Mouse (Mus musculus) embryonic facial prominence, embryonic 12.5 days (tissue): ENCODE measurements around the gene Ncapd2. TPM values are rescaled to one million over a fixed set of nuclear protein-coding genes. Genes with fewer than 3 reads are reported as not detected.
A peak's percentile ranks its signal among the peaks of the same experiment; 100 is the strongest.

Experiments used
- ATAC-seq: fragments of 200-750 bp; cut with Nextera tagmentation; 2 replicates; pipeline ENCODE4 v1.8.0; 2017; ENCODE audit not compliant: insufficient number of reproducible peaks, insufficient read depth, low FRiP score, low TSS enrichment
- H3K27ac ChIP-seq: fragments of 300-500 bp; sonication (generic); 2 replicates; pipeline ENCODE4 v1.5.1; 2016; ENCODE audit warnings: mild to moderate bottlenecking
- H3K27me3 ChIP-seq: fragments of 300-500 bp; sonication (generic); 2 replicates; pipeline ENCODE4 v1.6.1; 2016; ENCODE audit warnings: mild to moderate bottlenecking, moderate library complexity
- H3K36me3 ChIP-seq: fragments of 300-500 bp; sonication (generic); 2 replicates; pipeline ENCODE4 v1.6.1; 2016; ENCODE audit warnings: mild to moderate bottlenecking
- H3K4me1 ChIP-seq: fragments of 300-500 bp; sonication (generic); 2 replicates; pipeline ENCODE4 v1.6.1; 2016
- H3K4me2 ChIP-seq: fragments of 300-500 bp; sonication (generic); replicated peaks from 2 replicates; pipeline ENCODE4 v1.6.1; 2016; ENCODE audit warnings: mild to moderate bottlenecking, moderate library complexity
- H3K4me3 ChIP-seq: fragments of 300-500 bp; sonication (generic); 2 replicates; pipeline ENCODE4 v1.5.1; 2016; ENCODE audit warnings: mild to moderate bottlenecking
- H3K9ac ChIP-seq: fragments of 300-500 bp; sonication (generic); 2 replicates; pipeline ENCODE4 v1.6.1; 2016; ENCODE audit warnings: mild to moderate bottlenecking, moderate library complexity
- H3K9me3 ChIP-seq: fragments of 300-500 bp; sonication (generic); 2 replicates; pipeline ENCODE4 v1.6.1; 2016; ENCODE audit warnings: mild to moderate bottlenecking, moderate library complexity
- WGBS: fragments of 180-500 bp; shearing (Covaris S2); methylation state at CpG from one replicate; pipeline ENCODE4 v1.1.7; 2016; 5-methylcytosine and 5-hydroxymethylcytosine counted together
- polyA plus RNA-seq: library from polyadenylated mRNA; unstranded; fragments of >200 nt; fragmentation: Nextera tagmentation; extraction: Ambion mirVana; gene quantifications from 2 replicates; pipeline ENCODE4 v1.2.1, GENCODE M21; 2016

Ncapd2 gene
- polyA plus RNA-seq, 1 experiment from 2014 or later: 191 TPM

GRCm38 (mm10) chr6:125182133-125182532 is 9.4 kb downstream of the Ncapd2 start:
- WGBS: 87% methylated on average over 5 of the region's 5 CpGs
- no peak overlapping the region for H3K4me3 ChIP-seq
- no peak for ATAC-seq

DNA sequence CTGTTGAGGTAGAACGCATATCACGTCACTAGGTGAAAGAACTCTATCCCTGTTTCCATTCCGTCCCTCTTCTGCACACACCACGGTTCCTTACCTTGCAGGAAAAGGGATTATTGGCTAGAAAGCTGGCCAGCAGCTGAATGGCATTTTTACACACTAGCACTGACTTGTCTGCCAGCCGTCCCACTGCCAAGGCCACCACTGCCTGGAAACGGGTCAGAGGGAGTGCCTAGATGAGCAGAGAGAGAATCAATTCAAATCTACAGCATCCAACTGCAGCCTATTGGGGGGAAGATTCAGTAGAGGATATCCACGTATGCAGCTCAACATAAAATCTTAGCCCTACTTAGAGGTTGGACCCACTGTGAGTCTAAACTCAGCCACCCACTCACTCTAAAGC is 11.9 kb downstream of the Ncapd2 start:
- ATAC-seq: no peak
- H3K27ac ChIP-seq: no peak overlapping the region
- 93% methylated on average over 7 of the region's 7 CpGs for WGBS

More at GRCm38 (mm10) chr6:125182133-125182532, 9.4 kb downstream of the Ncapd2 start:
- H3K36me3 ChIP-seq: peaks cover 91% of the 10 kb centered on the region
- no peaks in the 10 kb centered on the region for H3K27me3 ChIP-seq
- no peak overlapping the region for H3K9ac ChIP-seq
- H3K9me3 ChIP-seq: no peaks in the 10 kb centered on the region
- H3K4me1 ChIP-seq: no peaks in the 10 kb centered on the region
- no peak overlapping the region for H3K27ac ChIP-seq
- H3K4me2 ChIP-seq: no peak overlapping the region

DNA sequence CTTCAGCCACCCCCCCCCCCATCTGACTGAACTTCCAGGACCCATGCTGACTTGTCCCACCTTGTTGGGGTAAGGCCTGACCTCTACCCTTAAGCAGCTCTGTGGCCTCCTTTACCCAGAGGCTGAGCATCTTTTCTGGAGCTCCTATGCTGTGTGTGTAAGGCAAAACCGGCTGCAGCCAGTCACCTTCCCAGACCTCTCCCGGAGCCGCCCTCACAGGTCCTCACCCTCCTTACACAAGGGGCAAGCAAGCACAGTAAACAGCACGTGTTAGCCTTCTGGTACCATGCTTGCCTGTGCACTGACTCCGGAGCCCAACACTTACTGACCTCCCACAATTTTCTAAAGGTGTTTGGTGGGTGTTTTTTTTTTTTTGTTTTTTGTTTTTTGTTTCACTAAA is 16.0 kb downstream of the Ncapd2 start:
- 92% methylated on average over 5 of the region's 5 CpGs for WGBS
- no peak overlapping the region for H3K4me2 ChIP-seq

More for the DNA sequence above, 11.9 kb downstream of the Ncapd2 start:
- Histone ChIP-seq H3K9ac (no peak overlapping the region), H3K4me3 (no peak overlapping the region), H3K4me1 (no peaks in the 10 kb centered on the region), H3K4me2 (no peak overlapping the region), H3K27me3 (no peaks in the 10 kb centered on the region), H3K9me3 (no peaks in the 10 kb centered on the region), H3K36me3 (peaks cover 91% of the 10 kb centered on the region)

DNA sequence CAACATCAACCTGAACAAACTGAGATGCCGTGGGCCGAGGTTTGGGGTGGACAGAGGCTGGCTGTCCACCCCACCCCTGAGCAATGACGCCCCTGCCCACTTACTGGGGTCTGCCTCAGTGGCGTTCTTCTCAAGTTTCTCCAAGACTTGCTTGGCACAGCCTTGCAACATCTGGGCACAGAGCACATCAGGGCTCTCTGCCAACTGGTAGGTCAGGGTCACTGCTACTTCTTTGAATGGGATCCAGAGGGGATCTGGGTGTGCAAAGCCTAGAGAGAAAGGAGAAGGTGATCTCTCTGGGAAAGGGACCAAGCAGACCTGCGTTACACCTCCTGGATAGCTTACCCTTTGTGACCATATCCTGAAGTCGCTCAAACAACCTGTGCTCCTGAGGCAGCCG is 18.2 kb downstream of the Ncapd2 start:
- no peaks in the 10 kb centered on the region for H3K27me3 ChIP-seq
- H3K9me3 ChIP-seq: no peaks in the 10 kb centered on the region
- H3K4me1 ChIP-seq: 0 out of 2 replicates have a peak, but pooled peaks cover under 1% of the 10 kb centered on the region
- H3K4me3 ChIP-seq: no peak overlapping the region
- H3K27ac ChIP-seq: no peak overlapping the region
- ATAC-seq: no peak
- 90% methylated on average over 7 of the region's 7 CpGs for WGBS
- H3K9ac ChIP-seq: no peak overlapping the region
- no peak overlapping the region for H3K4me2 ChIP-seq
- peaks cover 100% of the 10 kb centered on the region for H3K36me3 ChIP-seq

More for the DNA sequence above, 16.0 kb downstream of the Ncapd2 start:
- no peak for ATAC-seq
- H3K9ac ChIP-seq: no peak overlapping the region
- no peak overlapping the region for H3K27ac ChIP-seq
- no peaks in the 10 kb centered on the region for H3K27me3 ChIP-seq
- no peaks in the 10 kb centered on the region for H3K9me3 ChIP-seq
- H3K4me3 ChIP-seq: no peak overlapping the region
- no peaks in the 10 kb centered on the region for H3K4me1 ChIP-seq
- peaks cover 99% of the 10 kb centered on the region for H3K36me3 ChIP-seq

GRCm38 (mm10) chr6:125172474-125172873 is 19.0 kb downstream of the Ncapd2 start:
- no peak overlapping the region for H3K4me2 ChIP-seq
- no peak overlapping the region for H3K27ac ChIP-seq
- no peaks in the 10 kb centered on the region for H3K27me3 ChIP-seq
- H3K9me3 ChIP-seq: no peaks in the 10 kb centered on the region
- H3K4me3 ChIP-seq: no peak overlapping the region
- H3K4me1 ChIP-seq: peaks cover 8% of the 10 kb centered on the region
- H3K9ac ChIP-seq: no peak overlapping the region
- H3K36me3 ChIP-seq: peaks cover 100% of the 10 kb centered on the region
- no peak for ATAC-seq
- WGBS: 98% methylated on average over 2 of the region's 2 CpGs

- H3K4me3 ChIP-seq: no peak overlapping the region
- no peaks in the 10 kb centered on the region for H3K27me3 ChIP-seq
- no peak overlapping the region for H3K9ac ChIP-seq
- no peak overlapping the region for H3K4me2 ChIP-seq
- 89% methylated on average over 6 of the region's 6 CpGs for WGBS
- ATAC-seq: no peak
- H3K4me1 ChIP-seq: peaks cover 23% of the 10 kb centered on the region
- H3K27ac ChIP-seq: no peak overlapping the region
- no peaks in the 10 kb centered on the region for H3K9me3 ChIP-seq
- peaks cover 80% of the 10 kb centered on the region for H3K36me3 ChIP-seq
Observed at GRCm38 (mm10) chr6:125170194-125170593, 21.3 kb downstream of the Ncapd2 start.

GRCm38 (mm10) chr6:125168086-125168485 is 23.4 kb downstream of the Ncapd2 start:
- peaks cover 67% of the 10 kb centered on the region for H3K36me3 ChIP-seq
- WGBS: 92% methylated on average over 14 of the region's 14 CpGs
- no peaks in the 10 kb centered on the region for H3K9me3 ChIP-seq
- H3K4me2 ChIP-seq: no peak overlapping the region
- no peak for ATAC-seq
- no peak overlapping the region; the same call in 1 of the 2 replicates for H3K9ac ChIP-seq
- H3K27ac ChIP-seq: no peak overlapping the region
- no peak overlapping the region for H3K4me3 ChIP-seq
- no peaks in the 10 kb centered on the region for H3K27me3 ChIP-seq
- peaks cover 34% of the 10 kb centered on the region for H3K4me1 ChIP-seq

GRCm38 (mm10) chr6:125166861-125167650 is 24.4 kb downstream of the Ncapd2 start:
- Histone ChIP-seq H3K36me3 (peaks cover 59% of the 10 kb centered on the region), H3K27me3 (no peaks in the 10 kb centered on the region), H3K4me1 (peaks cover 38% of the 10 kb centered on the region), H3K4me2 (peak overlapping the region; percentile 56), H3K9ac (peak overlapping the region; percentile 47), H3K27ac (peak overlapping the region; percentile 91), H3K9me3 (no peaks in the 10 kb centered on the region), H3K4me3 (peak overlapping the region; percentile 89)
- ATAC-seq: peak; percentile 3; the same call in 1 of the 2 replicates
- 21% methylated on average over 10 of the region's 10 CpGs for WGBS

GRCm38 (mm10) chr6:125166051-125166751 is 25.3 kb downstream of the Ncapd2 start, which contains the start of gene Gapdh:
Gene Gapdh, minus strand, starts transcription at chr6:125166467.
- peak within 1 kb of the TSS; percentile 88 for H3K4me2 ChIP-seq
- ATAC-seq: peak; percentile 24; the same call in 1 of the 2 replicates
- H3K4me1 ChIP-seq: peaks cover 42% of the 10 kb centered on the region
- H3K9me3 ChIP-seq: no peaks in the 10 kb centered on the region
- peak within 1 kb of the TSS; percentile 99 for H3K9ac ChIP-seq
- WGBS: under 1% methylated on average over 18 of the region's 18 CpGs
- H3K27me3 ChIP-seq: no peaks in the 10 kb centered on the region
- H3K4me3 ChIP-seq: peak within 1 kb of the TSS; percentile 89
- peak within 1 kb of the TSS; percentile 91 for H3K27ac ChIP-seq
- peaks cover 55% of the 10 kb centered on the region for H3K36me3 ChIP-seq

GRCm38 (mm10) chr6:125165328-125165891 is 26.1 kb downstream of the Ncapd2 start:
- H3K4me3 ChIP-seq: peak overlapping the region; percentile 89
- under 1% methylated on average over 36 of the region's 36 CpGs for WGBS

GRCm38 (mm10) chr6:125164672-125165327 is 26.7 kb downstream of the Ncapd2 start:
- Histone ChIP-seq H3K27me3 (no peaks in the 10 kb centered on the region), H3K36me3 (peaks cover 50% of the 10 kb centered on the region), H3K4me2 (peak overlapping the region; percentile 88), H3K4me1 (peaks cover 46% of the 10 kb centered on the region), H3K4me3 (peak overlapping the region; percentile 89), H3K27ac (peak overlapping the region; percentile 91), H3K9ac (peak overlapping the region; percentile 99), H3K9me3 (no peaks in the 10 kb centered on the region)
- under 1% methylated on average over 39 of the region's 39 CpGs for WGBS
- ATAC-seq: peak; percentile 13

More at GRCm38 (mm10) chr6:125165328-125165891, 26.1 kb downstream of the Ncapd2 start:
- Histone ChIP-seq H3K4me1 (peaks cover 46% of the 10 kb centered on the region), H3K27me3 (no peaks in the 10 kb centered on the region), H3K9ac (peak overlapping the region; percentile 99), H3K4me2 (peak overlapping the region; percentile 88), H3K36me3 (peaks cover 55% of the 10 kb centered on the region), H3K27ac (peak overlapping the region; percentile 91), H3K9me3 (no peaks in the 10 kb centered on the region)
- ATAC-seq: peak; percentile 91
